Mouse (Mus musculus) c-Kit-positive CD71-negative TER-119-negative erythroid progenitor cells, embryonic 14.5 days (primary cell): Measurements from ENCODE around the gene Krt20.
A peak's percentile ranks its signal among the peaks of the same experiment; 100 is the strongest.

Experiments used
- DNase-seq: peaks from one replicate; pipeline ENCODE4 v3.0.0-alpha.2; 2013; ENCODE audit warnings: low read depth

The Krt20 gene

DNA sequence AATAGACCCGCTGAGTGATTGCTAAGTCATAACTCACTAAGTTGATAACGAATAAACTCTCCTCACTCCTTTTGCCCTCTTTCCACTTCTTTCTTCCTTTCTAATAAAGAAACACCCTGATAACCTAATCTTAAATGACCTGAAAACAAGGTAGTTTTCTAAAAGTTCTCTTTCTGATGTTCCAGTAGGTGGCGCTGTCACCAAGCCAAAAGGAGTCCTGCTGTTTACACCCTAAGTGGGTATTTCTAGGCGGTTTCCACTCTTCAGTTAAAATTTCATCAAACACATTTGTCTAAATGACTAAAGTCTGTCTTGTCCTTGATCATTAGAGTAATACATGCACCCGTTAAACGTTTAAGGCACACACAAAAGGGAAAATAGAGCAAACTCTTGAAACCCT is 24.7 kb downstream of the Krt20 start:
- DNase-seq, result peak; percentile 20

DNA sequence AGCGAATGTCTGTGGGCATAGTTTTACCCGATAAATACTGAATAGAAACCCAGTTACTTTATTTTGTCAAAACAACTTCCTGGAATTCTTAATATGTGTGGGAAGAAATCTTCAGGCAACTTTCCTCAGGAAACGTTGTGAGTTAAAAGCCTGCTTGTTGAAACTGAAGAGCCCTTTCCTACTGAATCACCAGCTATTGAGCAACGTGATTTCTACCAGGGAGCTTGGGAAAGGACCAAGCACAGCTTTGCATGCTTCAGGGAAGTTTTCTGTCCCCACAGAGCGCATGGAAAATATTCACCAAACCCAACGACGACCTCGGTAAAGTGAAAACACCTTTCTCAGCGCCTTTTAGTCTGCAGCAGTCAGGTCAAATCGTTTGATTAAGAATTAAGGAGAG is 31.8 kb downstream of the Krt20 start:
- no peak for DNase-seq

DNA sequence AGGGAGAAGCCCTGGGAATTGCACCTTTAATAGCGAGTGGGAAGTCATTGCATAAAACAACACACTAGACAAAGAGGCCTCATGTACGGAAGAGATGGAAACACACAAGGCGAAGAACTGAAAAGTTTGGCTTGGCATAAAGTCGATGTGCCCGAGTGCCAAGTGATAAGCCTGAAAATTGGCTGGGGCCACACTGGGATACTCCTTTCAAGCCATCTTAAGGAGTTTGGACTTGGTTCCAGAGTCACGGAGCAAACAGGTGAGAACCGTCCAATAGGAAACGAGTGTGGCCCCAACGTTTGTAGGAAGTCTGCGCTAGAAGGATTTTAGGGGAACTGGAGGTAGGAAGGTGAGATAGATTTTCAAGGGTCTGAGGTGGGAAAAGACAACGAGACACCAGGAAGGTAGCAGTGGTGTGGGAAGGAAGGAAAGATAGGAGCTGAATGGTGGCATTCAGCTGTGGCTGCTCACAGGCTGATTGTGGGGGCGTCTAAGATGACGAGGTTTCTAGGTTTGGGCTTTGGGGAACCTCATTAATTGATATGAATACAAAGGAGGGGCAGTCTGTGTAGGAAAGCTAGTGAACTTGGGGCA is 37.9 kb downstream of the Krt20 start:
- DNase-seq, result no peak

DNA sequence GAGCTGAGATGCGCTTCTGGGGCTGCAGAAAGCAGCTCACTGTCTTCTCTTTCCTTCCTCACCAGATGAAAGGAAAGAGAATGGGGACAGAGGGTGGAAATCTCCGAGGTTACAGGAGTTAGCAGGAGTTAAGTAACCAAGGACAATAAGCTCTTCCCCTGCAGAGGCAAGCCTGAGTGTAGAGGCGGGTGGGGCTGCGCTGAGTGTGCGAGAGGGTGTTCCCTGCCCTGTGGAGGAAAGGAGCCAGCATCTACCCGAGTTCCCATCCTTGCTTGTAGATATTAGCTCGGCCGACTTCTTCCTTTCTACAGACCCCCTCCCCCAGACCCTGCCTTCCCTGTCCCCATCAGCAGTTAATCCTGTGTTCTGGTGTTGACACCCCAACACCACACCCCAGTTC is 39.1 kb downstream of the Krt20 start:
- DNase-seq, result no peak

DNA sequence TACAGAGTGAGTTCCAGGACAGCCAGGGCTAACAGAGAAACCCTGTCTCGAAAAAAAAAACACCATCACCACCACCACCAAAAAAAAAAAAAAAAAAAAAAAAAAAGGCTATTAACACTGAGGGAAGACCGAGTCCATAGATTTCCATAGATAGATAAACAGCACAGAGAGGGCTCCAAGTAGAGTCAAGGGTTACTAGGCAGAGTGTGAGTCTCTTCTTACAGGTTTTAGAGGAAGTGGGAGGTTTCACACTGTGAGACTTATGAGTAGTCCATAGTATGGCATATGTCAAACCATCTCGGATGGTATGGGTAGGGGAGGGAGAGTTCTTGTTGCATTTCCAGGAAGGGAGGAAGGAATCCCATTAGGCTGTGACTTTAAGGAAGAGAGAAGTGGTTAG is 39.9 kb downstream of the Krt20 start:
- no peak for DNase-seq

DNA sequence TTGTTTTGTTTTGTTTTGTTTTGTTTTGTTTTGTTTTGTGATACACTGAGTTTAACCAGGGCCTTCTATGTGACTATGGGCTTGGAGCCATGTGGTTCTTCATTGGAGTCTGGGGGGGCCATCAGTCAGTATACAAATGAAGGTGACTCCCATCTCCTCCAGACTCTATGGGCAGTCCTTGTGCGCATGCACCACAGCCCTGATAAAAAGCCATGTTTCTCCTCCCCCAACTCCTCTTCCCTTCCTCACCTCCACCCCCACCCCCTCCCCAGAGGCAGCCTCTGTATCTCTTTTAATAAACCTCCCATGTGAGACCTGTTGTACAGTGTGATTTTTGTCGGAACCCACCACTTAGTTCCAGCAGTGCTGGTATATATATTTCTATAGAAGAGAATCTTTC is 41.3 kb downstream of the Krt20 start:
- DNase-seq, result no peak

DNA sequence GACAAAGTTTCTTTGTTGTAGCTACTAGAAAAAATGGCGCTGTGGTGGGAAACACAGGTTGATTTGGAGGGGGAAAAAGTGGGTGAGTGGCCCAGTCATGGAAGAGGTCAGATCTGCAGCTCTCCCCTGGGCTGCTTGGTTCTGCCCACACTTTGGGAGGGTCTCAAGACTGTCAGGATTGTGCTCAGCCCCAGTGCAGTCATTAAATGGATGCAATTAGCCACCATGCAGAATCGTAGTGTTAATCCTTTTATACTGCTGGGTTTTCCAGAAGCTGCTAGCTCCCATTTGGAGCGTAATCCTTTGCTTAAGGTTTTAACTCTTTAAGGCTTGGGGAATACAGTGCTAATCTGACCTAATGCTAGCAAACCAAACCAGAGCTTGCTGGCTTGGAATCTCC is 41.9 kb downstream of the Krt20 start:
- no peak for DNase-seq

DNA sequence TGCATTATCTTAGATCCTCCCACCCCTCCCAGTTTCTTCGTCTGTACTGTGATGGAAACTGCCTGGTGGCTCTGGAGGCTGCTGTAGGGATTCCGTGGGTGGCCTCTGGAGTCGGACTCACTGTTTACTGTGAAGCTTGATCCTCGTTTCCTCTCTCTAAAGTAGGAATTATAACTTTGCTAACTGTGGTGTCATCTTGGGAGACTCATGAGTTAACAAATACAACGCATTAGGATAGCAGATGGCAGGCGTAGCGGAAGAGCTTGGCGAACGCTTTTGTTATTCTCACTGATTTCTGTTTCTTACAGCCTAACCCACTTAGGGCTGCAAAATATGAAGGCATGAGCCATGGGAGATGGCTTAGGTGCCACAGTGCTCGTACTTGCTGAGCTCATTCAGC is 45.5 kb downstream of the Krt20 start:
- DNase-seq, result no peak

DNA sequence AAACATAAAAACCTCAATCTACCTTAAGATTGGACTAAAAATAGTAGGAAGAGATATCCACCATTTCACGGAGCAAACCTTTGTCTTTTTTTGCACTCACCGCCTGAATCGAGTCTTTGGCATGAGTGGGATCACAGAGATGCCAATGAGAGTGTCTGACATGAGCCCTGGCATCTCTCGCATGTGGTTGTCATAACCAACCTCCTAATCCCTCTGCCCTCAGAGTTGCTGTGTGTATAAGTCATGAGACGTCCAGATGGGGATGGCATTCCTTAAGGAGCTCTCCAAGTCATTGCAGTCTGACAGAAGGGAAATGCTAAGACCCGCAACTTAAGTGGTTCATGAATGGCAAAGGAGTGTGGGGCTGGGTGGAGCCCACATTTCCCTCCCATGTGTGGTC is 46.6 kb downstream of the Krt20 start:
- DNase-seq, result no peak

DNA sequence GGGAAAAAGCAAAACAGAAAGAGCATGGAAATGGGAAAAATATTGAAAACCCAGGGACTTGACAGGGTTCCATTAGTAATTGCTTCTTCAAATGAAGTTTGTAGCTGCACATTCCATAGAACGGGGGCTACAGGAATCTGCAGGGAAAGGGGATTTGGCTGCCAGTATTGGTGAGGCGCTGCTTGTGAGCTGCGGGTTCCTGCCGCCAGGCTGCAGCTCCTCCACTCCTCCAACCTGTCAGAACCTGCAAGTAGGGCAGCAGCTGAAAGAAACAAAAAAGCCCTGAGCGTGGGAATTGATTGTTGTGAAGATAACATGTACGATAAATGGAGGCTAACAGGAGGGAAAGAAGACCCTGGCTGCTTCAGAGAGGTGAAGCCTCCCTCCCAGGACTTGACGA is 47.1 kb downstream of the Krt20 start:
- no peak for DNase-seq

DNA sequence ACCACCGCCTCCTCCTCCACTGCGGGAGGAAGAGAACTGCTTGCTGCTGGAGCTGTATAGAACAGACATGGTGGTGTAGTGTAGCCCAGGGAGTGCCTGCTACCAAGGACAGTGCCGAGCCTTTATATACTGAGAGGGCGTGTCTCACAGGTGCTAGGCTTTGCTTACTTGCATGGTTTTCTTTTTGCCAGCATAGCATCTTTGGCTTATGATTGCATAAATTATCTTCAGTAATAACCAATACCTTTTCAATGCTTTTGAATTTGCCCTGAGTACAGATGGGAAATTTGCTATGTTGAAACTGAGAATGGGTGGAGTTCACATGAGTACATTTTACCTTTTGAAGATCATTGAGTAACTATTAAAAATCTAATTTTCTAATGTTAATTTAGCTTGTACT is 48.7 kb downstream of the Krt20 start, which contains the start of gene Krt10:
Gene Krt10, minus strand, starts transcription at position 101 of the 400 bp plus-strand sequence.
- DNase-seq, result no peak

DNA sequence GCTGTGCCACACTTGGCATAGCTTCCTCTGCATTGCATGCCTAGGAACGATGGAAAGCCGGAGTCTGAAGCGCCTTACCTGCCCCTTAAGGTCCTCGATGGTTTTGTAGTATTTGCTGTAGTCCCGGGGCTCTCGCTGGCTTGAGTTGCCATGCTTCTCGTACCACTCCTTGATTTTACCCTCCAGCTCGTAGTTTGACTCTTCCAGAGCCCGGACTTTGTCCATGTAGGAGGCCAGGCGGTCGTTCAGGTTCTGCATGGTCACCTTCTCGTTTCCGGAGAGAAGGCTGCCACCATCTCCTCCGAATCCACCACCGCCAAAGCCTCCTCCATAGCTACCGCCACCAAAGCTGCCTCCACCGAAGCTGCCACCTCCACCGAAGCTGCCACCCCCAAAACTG is 49.3 kb downstream of the Krt20 start:
- no peak for DNase-seq

DNA sequence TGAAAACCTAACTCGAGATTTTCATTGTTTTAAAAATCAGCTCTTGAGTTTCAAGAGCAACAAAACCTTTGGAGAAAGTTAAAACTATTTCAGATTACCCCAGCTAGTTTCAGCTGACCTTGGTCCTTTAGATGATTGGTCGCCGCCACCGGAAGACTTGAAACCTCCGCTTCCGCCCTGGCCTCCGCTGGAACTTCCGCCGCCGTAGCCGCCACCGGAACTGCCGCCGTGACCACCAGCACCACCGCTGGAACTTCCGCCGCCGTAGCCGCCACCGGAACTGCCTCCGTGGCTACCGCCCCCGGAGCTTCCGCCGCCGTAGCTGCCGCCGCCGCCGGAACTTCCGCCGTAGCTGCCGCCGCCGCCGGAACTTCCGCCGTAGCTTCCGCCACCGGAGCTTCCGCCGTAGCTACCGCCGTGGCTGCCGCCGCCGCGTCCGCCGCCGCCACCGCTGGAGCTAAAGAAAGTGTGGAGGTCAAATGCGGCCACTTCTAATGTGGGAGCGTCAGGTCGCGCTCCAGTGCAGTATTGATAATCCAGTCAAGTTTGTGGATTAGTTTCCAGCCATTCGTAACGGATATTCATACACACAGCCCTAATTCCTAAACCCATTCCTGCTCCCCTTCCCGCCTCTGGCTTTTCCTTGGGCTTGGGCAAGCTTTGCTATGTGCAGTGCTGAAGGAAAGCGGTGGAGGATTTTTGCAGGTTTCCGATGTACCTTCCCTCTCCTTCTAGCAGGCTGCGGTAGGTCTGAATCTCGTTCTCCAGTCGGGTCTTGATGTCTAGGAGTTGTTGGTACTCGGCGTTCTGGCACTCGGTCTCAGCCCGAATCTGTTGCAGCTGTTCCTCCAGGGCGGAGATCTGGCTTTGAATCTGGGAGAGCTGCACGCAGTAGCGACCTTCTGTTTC is 51.9 kb downstream of the Krt20 start:
- DNase-seq, result peak; percentile 43

DNA sequence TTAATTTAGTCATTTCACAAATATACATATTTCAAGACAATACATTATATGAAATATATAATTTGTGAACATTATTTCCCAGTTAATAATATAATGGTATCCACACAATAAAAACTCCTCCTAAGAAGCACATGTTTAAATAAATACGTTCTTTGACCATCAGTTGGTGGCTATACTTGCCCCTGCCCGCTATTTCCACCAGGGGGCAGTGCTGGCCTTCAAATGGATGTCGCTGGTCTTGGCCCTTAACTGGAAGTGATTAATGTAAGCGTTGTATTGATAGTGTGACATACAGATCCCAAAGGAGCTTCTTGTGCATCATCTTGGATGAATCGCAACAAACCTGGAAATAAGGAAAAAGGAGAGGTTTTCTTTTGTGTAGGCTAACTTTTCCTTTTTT is 58.4 kb downstream of the Krt20 start:
- DNase-seq, result peak; percentile 69
